Mouse (Mus musculus): Measurements from ENCODE around the gene Pacrg.
A peak's percentile ranks its signal among the peaks of the same experiment; 100 is the strongest.

Pacrg gene

GRCm38 (mm10) chr17:10549825-10550224 is 290.3 kb downstream of the Pacrg start:
- no peak for DNase-seq (ENCODE audit: low spot score)

DNA sequence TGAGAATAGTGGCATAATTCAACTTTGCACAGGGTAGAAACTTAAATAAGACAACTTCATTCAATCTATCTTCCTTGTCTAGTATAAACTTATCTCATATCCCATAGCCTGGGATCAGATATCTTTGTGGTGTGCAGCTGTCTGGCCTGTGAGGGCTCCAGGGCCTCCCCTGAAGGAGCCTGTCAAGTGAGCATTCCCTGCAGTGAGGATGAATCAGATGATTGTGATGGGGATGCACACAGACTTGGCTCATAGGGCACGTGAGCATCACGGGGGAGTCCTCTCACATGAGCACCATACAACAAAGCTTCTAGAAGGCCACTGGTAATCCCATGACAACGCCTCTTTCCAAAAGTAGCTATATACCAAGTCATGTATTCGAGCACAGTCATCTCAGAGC is 291.1 kb downstream of the Pacrg start:
- DNase-seq (ENCODE audit: low spot score) = no peak

DNA sequence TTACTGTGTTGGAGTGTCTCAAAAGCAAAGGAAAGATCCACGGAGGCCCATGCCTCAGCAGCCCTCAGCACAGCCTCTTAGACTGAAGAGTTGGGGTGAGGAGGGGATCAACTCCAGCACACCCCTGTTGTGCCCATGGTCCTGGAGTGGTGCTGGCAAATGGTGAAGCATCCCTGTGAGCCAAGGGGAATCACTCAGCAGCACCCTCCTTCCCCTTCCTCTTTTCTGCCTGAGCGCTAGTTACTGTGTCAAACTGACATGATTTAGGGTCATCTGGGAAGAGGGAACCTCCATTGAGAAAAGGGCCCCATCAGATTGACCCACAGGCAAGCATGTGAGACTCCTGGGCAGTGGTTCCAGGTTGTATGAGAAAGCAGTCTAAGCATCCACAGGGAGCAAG is 299.3 kb downstream of the Pacrg start:
- DNase-seq (ENCODE audit: low spot score) = no peak

GRCm38 (mm10) chr17:10534206-10534605 is 305.9 kb downstream of the Pacrg start:
- DNase-seq (ENCODE audit: low spot score) = no peak

- no peak for DNase-seq (ENCODE audit: low spot score)
Observed at GRCm38 (mm10) chr17:10533461-10533860, 306.6 kb downstream of the Pacrg start.

- DNase-seq (ENCODE audit: low spot score) = no peak
Observed at GRCm38 (mm10) chr17:10531024-10531423, 309.1 kb downstream of the Pacrg start.

- no peak for DNase-seq (ENCODE audit: low spot score)
Observed at GRCm38 (mm10) chr17:10529329-10529955, 310.7 kb downstream of the Pacrg start.

DNA sequence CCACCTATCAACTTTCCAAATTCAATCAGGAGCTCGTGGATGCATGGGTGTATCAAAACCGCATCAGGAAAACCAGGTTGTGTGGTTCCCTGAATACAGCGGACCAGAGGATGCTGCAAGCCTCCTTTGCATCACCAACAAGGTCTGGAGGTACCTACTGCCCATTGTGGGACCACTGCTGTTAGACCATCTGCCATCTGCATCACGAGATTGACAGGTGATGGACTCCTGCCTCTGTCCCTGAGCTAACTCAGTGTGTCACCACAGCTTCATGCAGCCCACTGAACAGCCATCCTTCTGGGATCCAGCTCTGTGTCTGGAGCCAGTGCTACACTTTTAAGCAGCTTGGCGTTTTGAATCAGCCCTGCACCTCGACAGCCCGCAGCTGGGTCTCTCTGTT is 318.8 kb downstream of the Pacrg start:
- DNase-seq (ENCODE audit: low spot score) = no peak

GRCm38 (mm10) chr17:10519506-10520155 is 320.5 kb downstream of the Pacrg start:
- DNase-seq (ENCODE audit: low spot score) = no peak

- no peak for DNase-seq (ENCODE audit: low spot score)
Observed at GRCm38 (mm10) chr17:10514812-10515211, 325.3 kb downstream of the Pacrg start.

GRCm38 (mm10) chr17:10510913-10511759 is 329.0 kb downstream of the Pacrg start:
- no peak for DNase-seq (ENCODE audit: low spot score)

DNA sequence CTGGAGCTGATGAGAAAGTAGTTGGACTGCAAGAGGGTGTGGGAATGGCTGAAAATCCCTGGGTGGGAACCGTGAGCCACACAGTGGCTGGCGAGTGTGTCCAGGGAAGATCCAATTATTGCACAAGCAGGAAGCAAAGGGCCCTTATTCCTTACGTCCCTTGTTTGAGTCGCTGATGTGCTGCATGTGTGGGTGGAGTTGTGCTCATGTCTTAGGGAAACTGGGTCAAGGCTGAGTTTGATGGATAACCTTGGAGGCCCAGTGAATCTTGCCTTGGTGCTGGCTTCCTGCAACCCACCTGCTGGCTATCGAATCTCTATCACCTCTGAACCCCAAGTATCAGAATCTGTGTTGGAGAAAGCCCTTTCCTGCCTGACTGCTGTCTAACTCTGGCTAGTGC is 329.6 kb downstream of the Pacrg start:
- no peak for DNase-seq (ENCODE audit: low spot score)

- DNase-seq (ENCODE audit: low spot score) = no peak
Observed at GRCm38 (mm10) chr17:10508088-10508487, 332.0 kb downstream of the Pacrg start.

- no peak for DNase-seq (ENCODE audit: low spot score)
Observed at GRCm38 (mm10) chr17:10507466-10507865, 332.6 kb downstream of the Pacrg start.

DNA sequence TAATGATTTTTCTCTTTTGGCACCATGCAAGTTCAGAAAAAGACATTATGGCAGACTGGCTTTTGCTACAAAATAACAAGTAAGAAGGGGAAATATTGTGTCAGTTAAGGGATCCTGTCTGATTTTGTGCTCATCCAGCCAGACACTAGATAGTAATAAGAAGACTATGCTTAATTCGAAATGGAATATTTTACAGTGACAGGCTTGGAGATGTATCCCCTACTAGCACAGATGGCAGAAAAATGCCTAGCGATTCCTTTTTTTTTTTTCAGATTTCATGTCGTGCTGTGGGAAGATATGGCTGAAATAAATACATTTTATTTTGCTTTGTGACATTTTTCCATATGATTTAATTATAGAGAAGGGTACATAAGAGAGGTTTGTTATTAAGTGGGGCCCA is 333.2 kb downstream of the Pacrg start:
- DNase-seq (ENCODE audit: low spot score) = no peak

- DNase-seq (ENCODE audit: low spot score) = no peak
Observed at GRCm38 (mm10) chr17:10501439-10501838, 338.7 kb downstream of the Pacrg start.

- peak; percentile 6 for DNase-seq (ENCODE audit: low spot score)
Observed at GRCm38 (mm10) chr17:10500795-10501432, 339.2 kb downstream of the Pacrg start.

- no peak for DNase-seq (ENCODE audit: low spot score)
Observed at GRCm38 (mm10) chr17:10498935-10499655, 341.0 kb downstream of the Pacrg start.

- DNase-seq (ENCODE audit: low spot score) = no peak
Observed at GRCm38 (mm10) chr17:10497781-10498420, 342.2 kb downstream of the Pacrg start.

DNA sequence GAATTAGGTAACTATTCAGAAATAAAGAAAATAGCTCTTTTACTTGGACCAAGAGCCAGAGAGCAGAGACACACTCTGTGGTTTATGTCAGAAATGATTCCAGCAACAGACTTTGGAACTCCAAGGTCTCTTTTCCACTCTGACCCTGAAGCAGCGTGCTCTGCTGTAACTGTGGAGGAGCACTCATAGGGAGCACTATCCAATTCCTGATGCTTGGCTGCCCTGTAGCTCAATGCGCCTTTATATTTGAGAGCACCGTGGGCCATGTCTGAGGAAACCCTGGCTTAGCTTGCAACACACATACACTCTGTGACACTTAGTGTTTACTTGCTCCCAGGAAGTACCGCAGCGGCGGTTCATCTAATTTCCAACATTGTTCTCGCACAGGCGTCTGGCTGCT is 344.0 kb downstream of the Pacrg start:
- DNase-seq (ENCODE audit: low spot score) = no peak

DNA sequence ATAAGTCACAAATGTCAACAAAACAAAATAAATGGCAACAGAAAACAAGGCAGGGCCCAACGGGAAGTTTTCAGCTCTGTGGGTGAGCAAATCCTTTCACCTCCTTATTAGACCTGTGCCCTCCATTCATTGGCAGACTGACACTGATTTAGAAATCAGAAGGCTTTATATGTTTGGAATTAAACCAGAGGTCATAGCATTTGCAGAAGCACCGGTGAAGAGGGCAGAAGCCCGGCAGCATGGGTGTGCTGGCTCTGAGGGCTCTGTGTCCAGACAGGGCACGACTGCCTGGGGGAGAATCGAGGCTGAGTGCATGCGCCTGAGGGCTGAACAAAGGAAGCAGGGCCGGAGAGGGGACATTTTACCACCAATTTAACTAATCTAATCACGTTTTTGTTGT is 344.5 kb downstream of the Pacrg start:
- DNase-seq (ENCODE audit: low spot score) = no peak
